Mouse (Mus musculus): ENCODE results near the gene Foxd1.

Gene Foxd1

DNA sequence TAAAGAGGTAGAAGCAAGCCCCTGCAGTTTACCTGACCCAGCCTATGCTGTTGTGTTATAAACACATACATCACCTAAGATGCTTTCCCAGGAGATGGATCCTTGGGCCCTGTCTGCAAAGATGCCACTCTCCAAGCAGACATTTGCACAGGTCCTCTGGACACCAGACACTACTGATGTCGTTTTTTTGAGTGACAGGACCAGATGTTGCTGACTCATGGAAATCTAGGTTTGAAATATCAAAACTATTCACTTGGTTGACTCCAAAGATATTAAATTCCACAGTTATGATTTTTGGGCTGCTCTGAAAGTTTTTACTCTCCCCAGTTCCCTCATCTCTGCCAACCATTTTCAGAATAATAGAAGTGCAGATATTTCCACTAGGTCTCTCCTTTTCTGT is 35.0 kb downstream of the Foxd1 start:
- in situ Hi-C loops (cut with MboI, MseI) = no loop called here

DNA sequence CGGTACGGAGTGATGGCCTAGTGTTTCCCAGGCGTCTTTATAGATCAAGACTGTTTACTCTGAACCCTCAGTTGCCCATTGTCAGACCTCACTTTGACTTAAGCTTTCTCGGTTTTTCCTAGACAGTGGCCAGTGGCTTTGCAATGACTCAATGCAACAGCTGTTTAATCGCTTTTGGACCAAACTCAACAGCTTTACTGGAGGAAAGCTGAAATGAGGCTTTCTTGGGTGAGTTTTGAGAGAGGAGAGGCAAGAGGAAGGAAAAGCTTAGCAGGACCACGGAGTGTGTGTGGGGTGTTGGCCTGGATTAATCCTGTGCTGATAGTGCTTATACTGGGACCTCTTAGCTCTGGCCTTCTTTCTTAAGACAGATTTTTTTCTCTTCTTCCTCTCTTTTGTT is 36.3 kb downstream of the Foxd1 start:
- in situ Hi-C loops (cut with MboI, MseI) = no loop called here

- in situ Hi-C loops (cut with MboI, MseI) = no loop called here
Measured at GRCm38 (mm10) chr13:98390771-98391634, 37.0 kb downstream of the Foxd1 start.

GRCm38 (mm10) chr13:98391635-98391990 is 37.6 kb downstream of the Foxd1 start:
- in situ Hi-C loops (cut with MboI, MseI) = no loop called here

GRCm38 (mm10) chr13:98392031-98392430 is 38.0 kb downstream of the Foxd1 start:
- in situ Hi-C loops (cut with MboI, MseI) = no loop called here

- in situ Hi-C loops (cut with MboI, MseI) = no loop called here
Measured at GRCm38 (mm10) chr13:98393356-98394070, 39.5 kb downstream of the Foxd1 start.

All from regulatory T cell (primary cell).